Mouse (Mus musculus): ENCODE measurements around the gene Gas2l1. TPM values are rescaled to one million over a fixed set of nuclear protein-coding genes. Genes with fewer than 3 reads are reported as not detected.
A peak's percentile ranks its signal among the peaks of the same experiment; 100 is the strongest.
"Not testable (repeated sequence)": the region's sequence is repeated elsewhere in the genome, so short reads cannot be mapped to it uniquely, and the experiment has no call there.

Gene Gas2l1
- 12.0 and 12.2 TPM in 2 replicates for polyA plus RNA-seq (2015; fragmentation: Nextera tagmentation; extraction: Ambion mirVana)

DNA sequence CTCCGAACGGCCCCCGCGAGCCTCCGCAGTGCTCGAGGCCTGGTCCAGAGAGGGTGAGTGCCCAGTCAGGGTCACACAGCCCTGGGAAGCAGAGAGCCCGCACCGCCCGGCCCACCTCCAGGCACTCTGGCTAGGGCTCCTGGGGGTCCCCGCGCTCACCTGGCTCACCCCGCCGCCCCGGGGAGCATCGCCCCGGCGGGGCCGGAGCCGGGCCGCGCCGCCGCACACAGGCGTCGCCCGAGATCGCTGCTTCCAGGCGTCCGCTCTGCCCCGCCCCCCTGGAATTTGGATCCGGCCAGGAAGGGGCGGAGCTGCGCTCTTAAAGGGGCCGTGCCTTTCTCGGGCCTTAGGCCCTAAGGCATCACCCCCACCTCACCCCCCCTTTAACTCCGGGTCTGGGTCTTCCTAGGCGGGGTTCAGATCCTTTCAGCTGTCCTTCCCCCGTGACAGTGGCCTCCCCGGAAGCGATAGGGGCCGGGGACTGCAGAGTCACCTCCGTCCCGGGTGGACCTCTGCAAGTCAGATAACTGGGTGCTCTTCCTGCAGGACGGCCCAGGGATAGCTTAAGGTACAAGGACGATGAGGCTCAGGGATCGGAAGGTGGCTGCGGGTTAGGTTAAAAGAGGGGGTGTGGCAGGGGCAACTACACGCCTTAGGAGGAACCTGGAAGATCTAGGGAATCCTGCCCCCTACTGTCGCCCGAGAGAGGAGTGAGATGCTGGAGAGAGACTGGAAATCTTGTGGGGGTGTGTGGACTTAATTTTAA, at the start of gene Gas2l1:
TSS of gene Gas2l1 (minus strand) at position 272 of the 766 bp plus-strand sequence.
- DNase-seq (ENCODE audit: low spot score), result peak; percentile 50

- DNase-seq (ENCODE audit: low spot score), result peak; percentile 23
Observed at GRCm38 (mm10) chr11:5113645-5114044, 48.5 kb upstream of the Gas2l1 start.

DNA sequence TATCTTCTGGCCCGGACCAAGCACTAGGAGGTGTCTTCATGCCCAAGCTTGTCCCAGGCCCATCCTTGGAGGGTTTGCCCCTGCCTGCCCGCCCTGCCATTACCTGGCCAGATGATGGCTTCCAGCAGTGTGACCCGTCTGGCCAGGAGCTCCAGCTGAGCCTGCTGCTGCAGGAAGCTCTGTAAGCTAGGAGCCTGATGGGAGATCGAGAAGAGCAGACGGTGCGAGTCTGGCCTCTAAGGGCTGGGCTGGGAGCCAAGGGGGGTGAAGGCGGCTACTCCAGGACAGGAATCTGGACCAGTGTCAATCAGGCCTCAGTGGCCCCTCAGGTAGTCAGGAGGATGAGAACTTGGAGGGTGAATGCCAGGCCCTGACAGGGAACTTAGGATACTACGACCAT, 44.3 kb upstream of the Gas2l1 start:
- no peak for DNase-seq (ENCODE audit: low spot score)

DNA sequence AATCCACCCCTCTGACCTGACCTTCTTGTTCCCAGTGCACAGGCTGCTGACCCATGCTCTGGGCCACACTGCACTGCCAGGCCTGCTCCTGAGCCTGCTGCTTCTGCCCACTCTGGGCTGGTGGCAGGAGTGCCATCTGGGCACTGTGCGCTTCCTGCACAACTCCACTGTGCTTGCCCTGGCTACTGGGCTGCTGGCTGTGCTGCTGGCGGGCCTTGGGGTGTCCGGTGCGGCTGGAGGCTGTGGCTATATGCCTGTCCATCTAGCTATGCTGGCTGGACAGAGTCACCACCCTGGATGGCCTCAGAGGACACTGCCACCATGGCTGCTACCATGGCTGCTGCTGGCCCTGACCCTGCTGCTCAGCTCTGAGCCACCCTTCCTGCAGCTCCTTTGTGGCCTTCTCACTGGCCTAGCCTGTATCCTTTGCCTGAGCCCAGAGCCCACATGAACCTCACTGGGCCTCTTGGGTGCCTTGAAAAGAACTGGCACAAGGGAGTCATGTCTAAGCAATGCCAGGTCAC, 38.9 kb upstream of the Gas2l1 start:
- no peak for DNase-seq (ENCODE audit: low spot score)

DNA sequence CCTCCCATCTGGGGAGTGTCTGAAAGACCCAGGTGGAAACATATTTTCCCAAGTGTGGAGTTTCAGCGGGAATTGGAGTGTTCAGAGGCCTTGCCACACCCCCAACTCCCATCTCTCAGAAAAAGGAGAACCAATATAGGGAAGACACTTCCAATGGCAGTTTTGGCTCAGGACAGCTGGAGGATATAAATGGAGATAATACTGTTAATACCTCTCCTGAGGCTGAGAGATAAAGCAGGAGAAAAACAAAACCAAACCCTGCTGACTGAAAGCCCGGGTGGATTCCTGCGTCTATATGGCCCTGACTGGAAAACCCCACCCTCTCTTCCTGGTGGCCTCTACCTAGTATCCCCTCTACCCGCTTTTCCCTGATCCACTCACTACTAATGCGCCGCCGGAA, 37.3 kb upstream of the Gas2l1 start:
- DNase-seq (ENCODE audit: low spot score), result no peak

- DNase-seq (ENCODE audit: low spot score), result no peak
Observed at GRCm38 (mm10) chr11:5101641-5102040, 36.5 kb upstream of the Gas2l1 start.

- DNase-seq (ENCODE audit: low spot score), result no peak
Observed at GRCm38 (mm10) chr11:5100801-5101200, 35.7 kb upstream of the Gas2l1 start.

- DNase-seq (ENCODE audit: low spot score), result no peak
Observed at GRCm38 (mm10) chr11:5100283-5100682, 35.2 kb upstream of the Gas2l1 start.

DNA sequence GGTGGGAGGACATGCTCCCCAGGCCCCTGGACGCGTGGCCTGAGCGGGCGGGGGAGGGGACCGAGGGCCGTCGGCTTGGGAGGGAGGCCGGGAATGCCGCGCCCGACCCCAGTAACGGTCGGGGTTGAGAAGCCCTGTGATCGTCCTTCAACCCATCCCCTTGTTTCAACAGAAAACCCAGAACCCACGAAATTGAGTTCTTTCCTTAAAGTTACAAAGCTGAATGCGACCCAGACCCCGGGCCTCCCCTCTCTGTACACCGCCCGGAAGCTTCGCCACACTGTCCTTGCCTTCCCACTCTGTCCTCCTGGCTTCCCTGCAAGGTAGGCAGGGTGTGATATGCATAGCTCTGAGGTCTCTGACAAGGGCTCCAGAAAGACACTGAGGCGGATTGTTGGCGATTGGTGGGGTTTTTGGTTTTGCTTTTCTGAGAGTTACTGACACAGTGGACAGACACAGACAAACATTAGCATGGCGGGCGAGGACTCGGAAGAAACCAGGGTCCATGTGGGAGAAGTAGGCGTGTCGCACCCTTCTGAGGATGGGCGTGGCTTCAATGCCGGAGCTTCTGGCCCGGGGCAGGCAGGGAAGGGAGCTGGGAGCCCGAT, 34.6 kb upstream of the Gas2l1 start:
- peak; percentile 73 for DNase-seq (ENCODE audit: low spot score)

- peak; percentile 97 for DNase-seq (ENCODE audit: low spot score)
Observed at GRCm38 (mm10) chr11:5098736-5099542, 33.8 kb upstream of the Gas2l1 start, which contains the start of the genes Rhbdd3 and Ewsr1. Gene Rhbdd3, plus strand, starts transcription at chr11:5098926. Gene Ewsr1, minus strand, starts transcription at chr11:5099266.

DNA sequence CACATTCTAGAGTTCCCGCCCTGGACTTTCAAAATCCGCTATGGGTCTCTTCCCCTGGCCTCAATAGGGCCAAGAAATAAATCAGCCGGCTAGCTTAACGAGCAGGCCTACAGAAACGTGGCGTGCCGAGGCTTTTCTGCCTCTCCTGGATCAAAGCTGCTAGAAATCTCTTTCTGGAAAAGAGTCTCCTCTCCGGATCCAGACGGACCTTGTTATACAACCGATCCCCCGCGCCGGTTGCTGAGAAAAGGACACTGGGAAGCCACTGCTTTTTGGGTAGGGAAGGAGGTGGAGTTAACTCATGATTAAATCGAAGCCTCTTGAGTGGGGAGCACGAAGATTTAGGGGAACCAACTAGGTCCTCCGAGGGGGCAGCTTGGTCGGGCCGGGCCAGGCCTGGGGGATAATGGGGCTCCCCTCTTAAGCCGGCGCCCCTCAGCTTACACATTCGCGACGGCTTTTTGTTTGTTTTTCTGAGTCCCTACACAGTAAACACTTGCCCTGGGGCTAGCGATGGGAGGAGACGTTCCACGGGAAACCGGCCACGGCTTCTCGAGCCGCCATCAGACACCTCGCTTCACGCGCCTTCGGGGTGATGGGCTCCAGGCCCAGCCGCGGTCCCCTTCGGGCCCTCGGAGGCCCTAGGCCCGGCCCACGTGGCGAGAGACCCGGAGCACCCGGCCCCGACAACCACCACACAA, 33.1 kb upstream of the Gas2l1 start:
- peak; percentile 12 for DNase-seq (ENCODE audit: low spot score)

DNA sequence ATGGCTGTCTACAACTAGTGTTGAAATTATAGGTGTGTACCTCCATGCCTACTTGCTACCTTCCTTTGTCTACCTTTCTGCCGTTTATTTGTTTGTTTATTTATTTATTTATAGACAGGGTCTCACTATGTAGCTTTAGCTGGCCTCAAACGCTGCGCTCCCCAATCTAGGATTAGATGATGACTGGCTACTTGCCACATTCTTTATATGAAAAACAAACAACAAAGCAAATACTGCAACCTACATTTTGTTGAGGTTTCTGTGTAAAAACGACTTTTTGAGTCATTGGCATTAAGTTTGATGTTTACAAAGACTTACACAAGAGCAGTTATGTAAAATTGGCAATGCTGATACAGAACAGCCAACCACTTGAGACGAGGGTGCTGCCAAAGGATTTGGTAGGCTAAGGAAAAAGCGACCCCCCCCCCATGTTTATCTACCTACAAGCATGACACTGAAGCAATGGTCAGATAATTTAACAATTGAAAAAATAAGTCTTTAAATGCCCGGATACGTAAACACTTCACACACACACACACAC, 31.4 kb upstream of the Gas2l1 start:
- DNase-seq (ENCODE audit: low spot score), result no peak

GRCm38 (mm10) chr11:5095877-5096276, 30.8 kb upstream of the Gas2l1 start:
- DNase-seq (ENCODE audit: low spot score), result no peak

- DNase-seq (ENCODE audit: low spot score), result no peak
Observed at GRCm38 (mm10) chr11:5091706-5092105, 26.6 kb upstream of the Gas2l1 start.

DNA sequence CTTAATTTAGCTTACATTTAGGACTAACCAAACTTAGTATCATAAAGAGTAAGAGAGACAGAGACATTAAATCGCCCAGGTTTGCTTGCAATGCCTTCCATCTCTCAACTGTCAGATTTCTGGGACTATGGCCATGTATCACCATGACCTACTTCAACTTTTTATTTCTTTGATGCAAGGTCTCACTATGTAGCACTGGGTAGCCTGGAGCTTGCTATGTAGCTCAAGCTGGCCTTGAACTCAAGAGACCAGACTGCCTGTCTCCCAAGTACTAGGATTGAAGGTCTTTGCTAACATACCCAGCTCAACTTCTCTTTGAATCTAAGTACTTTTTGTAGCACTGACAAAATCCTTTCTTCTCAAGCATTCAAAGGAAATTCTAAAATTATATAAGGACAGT, 24.0 kb upstream of the Gas2l1 start:
- no peak for DNase-seq (ENCODE audit: low spot score)

GRCm38 (mm10) chr11:5076843-5077242, 11.7 kb upstream of the Gas2l1 start:
- DNase-seq (ENCODE audit: low spot score), result not testable (repeated sequence)

DNA sequence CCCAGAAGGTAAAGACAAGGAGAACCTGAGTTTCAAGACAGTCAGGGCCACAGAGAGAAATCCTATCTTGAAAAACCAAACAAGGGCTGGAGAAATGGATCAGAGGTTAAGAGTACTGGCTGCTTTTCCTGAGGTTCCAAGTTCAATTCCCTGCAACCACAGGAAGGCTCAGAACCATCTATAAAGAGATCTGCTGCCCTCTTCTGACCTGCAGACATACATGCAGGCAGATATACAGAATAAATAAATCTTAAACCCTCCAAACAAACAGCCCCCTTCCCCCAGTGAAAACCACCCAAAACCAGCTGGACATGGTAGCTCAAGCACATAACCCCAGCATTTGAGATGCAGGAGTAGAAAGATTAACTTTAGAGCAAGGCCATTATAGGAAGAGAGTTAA, 10.6 kb upstream of the Gas2l1 start:
- DNase-seq (ENCODE audit: low spot score), result no peak

DNA sequence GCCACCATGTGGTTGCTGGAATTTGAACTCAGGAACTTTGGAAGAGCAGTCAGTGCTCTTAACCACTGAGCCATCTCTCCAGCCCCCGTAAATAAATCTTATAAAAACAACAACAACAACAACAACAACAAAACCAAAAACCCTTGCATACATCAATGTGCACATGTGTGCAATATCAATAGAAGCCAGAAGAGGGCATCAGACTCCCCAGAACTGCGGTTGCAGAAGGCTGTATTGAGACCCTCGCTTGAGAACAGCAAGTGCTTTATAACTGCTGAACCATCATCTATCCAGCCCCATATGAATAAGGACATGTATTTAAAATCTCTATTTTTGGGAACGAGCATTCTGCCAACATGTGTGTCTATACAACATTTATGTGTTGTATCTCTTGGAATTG, 9.8 kb upstream of the Gas2l1 start:
- peak; percentile 53 for DNase-seq (ENCODE audit: low spot score)

- no peak for DNase-seq (ENCODE audit: low spot score)
Observed at GRCm38 (mm10) chr11:5068126-5068971, 3.2 kb upstream of the Gas2l1 start.

DNA sequence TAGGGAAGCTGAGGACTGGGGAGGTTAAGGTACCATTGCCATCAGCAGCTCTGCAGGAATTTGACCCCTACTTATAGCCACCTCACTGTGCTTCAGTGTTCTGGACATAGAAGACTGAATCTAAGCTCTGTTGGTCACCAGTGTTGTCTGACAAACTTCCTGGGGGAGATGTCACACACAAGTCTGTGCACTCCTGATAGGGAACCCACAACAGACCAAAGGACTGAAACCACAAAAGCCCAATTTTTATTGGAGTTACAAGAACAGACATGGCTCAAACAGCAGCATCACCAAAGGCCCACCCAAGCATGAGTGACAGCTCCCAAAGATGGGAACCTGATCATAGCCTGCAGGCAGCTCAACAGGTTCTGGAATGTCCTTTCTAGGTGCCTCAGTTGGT, 1.9 kb upstream of the Gas2l1 start:
- DNase-seq (ENCODE audit: low spot score), result no peak

Data from thymus, postnatal 0 days (tissue).